Mouse (Mus musculus): ENCODE results near the gene Dok5.

The Dok5 gene

DNA sequence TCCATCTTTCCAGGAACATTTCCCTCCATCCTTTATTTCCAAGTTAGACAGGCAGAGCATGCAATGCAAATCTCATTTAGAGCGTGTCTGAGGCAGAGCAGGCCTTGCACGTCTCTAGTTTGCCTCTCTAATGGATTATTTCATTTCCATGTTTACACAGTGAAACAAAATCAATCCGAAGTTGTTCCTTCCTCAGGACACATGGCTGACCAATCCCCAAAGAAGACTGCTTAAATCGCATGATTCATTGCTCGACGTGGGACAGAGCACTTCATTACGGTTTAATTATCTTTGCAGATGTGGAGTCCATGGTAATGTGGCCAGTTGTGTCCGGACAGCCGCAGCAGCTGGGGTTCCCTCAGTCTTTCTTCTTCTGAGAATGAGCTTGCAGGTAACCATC is 194.6 kb downstream of the Dok5 start:
- no peak for DNase-seq (ENCODE audit: low read depth, low spot score)

Data from retina, adult 2 months (tissue).